Mouse (Mus musculus): Measurements from ENCODE around the gene Thsd4.

DNA sequence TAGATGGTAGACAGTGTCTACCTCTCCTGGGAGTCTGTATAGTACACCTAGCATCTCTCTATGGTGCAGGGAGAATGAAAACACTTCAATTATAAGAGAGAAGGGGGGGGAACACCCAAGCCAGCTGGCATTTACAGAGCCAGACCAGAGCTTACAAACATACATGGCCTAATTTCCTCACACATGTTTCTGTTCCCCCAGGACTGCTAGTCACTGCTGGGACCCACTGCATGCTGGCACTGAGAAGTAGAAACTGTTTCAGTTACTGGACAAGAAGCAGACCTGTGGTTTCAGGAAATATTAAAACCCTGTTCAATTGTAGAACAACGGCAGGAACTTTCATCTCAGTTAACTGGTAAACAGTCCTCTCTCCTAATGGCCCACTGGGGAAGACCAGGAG, 308.7 kb downstream of the Thsd4 start:
- no peak for TF ChIP-seq POLR2A (IDR thresholded peaks at IDR 0.05; ENCODE audit: extremely low read depth, insufficient read depth, low read length)
- TF ChIP-seq CTCF (IDR thresholded peaks at IDR 0.05; ENCODE audit: low read depth, low read length) = no peak
